Mouse (Mus musculus): ENCODE results near the gene Tmem79.
"Not testable (repeated sequence)": the region's sequence is repeated elsewhere in the genome, so short reads cannot be mapped to it uniquely, and the experiment has no call there.

- not testable (repeated sequence) for TF ChIP-seq CTCF (IDR thresholded peaks at IDR 0.05; ENCODE audit: low read depth, low read length); POLR2A (IDR thresholded peaks at IDR 0.05; ENCODE audit: insufficient read depth, low read length)
Observed at GRCm38 (mm10) chr3:88381389-88382315, 45.7 kb upstream of the Tmem79 start.
